Comparison of ENCODE assay signal across 9 mouse cellular contexts in genomic region chr8:77629858-77630537, GRCm38 (mm10). TPM values are rescaled to one million over a fixed set of nuclear protein-coding genes. Genes with fewer than 3 reads are reported as not detected.
A peak's percentile ranks its signal among the peaks of the same experiment; 100 is the strongest.
DNase-seq lines count a peak whose midpoint lies in the region; ATAC-seq and TF ChIP-seq lines count a peak whose summit lies in the region.
"Had no signal": no experiment of that assay in that cellular context is flagged by ENCODE, and none has a peak within 500 bp of the region (broad histone marks: within the 10 kb centered on the region; RNA-seq: fewer than 3 reads in every experiment).

No protein-coding gene starts in this region.

- H3K9me3 ChIP-seq in hindbrain, embryonic 15.5 days: no peaks in the 10 kb centered on the region
- H3K9me3 ChIP-seq in megakaryocyte, embryonic 14.5 days: no peaks in the 10 kb centered on the region

- H3K27me3 ChIP-seq in cerebellum, adult 2 months (ENCODE audit: control insufficient read depth, insufficient read depth, low read length): no peaks in the 10 kb centered on the region
- no peaks in the 10 kb centered on the region for H3K27me3 ChIP-seq in hindbrain, embryonic 15.5 days
- peaks cover 9% of the 10 kb centered on the region for H3K27me3 ChIP-seq in megakaryocyte, embryonic 14.5 days (replicated peaks)

- TF ChIP-seq POLR2A in cerebellum, adult 2 months (IDR thresholded peaks at IDR 0.05; ENCODE audit: borderline replicate concordance, insufficient read depth, low read length): no peak

- H3K4me1 ChIP-seq in cerebellum, adult 2 months (ENCODE audit: control insufficient read depth, insufficient read depth, low read length): no peaks in the 10 kb centered on the region
- 0 out of 2 replicates have a peak, but pooled peaks cover 4% of the 10 kb centered on the region for H3K4me1 ChIP-seq in hindbrain, embryonic 15.5 days (replicated peaks)
- peaks cover 14% of the 10 kb centered on the region for H3K4me1 ChIP-seq in megakaryocyte, embryonic 14.5 days

- peak; percentile 89 for TF ChIP-seq CTCF in cerebellum, adult 2 months (IDR thresholded peaks at IDR 0.05; ENCODE audit: borderline replicate concordance, insufficient read depth, low read depth, low read length)

- H3K36me3 ChIP-seq in hindbrain, embryonic 15.5 days: no peaks in the 10 kb centered on the region
- no peaks in the 10 kb centered on the region for H3K36me3 ChIP-seq in megakaryocyte, embryonic 14.5 days (replicated peaks; ENCODE audit: low read length)

- no peak overlapping the region for H3K4me3 ChIP-seq in cerebellum, adult 2 months (replicated peaks; ENCODE audit: insufficient read depth, low read depth, low read length)
- H3K4me3 ChIP-seq in hindbrain, embryonic 15.5 days: no peak overlapping the region
- H3K4me3 ChIP-seq in megakaryocyte, embryonic 14.5 days (replicated peaks): peak overlapping the region; percentile 30
- H3K4me3 ChIP-seq: myocyte had no signal

- peak; percentile 54 for DNase-seq in Muller cell, postnatal 12 days (ENCODE audit: inconsistent ontology term)
- DNase-seq in cerebellum, adult 2 months: peak; percentile 45 to 65
- DNase-seq in layer of hippocampus, postnatal 25 days (ENCODE audit: extremely low spot score in 1 of 2, low spot score in 1 of 2): peak; percentile 75 to 93
- DNase-seq in right cerebral cortex, postnatal 10 days (ENCODE audit: low spot score in 2 of 2): peak; percentile 83 to 91
- peak; percentile 47 for DNase-seq in urinary bladder, postnatal 10 days (ENCODE audit: low spot score)

- no peak overlapping the region for H3K9ac ChIP-seq in hindbrain, embryonic 15.5 days

- no peak overlapping the region for H3K27ac ChIP-seq in cerebellum, adult 2 months (ENCODE audit: insufficient read depth, low read length)
- no peak overlapping the region for H3K27ac ChIP-seq in hindbrain, embryonic 15.5 days (replicated peaks)

- H3K4me2 ChIP-seq in hindbrain, embryonic 15.5 days: no peak overlapping the region

- peak; percentile 98 for ATAC-seq in frontal cortex, adult (ENCODE audit: low TSS enrichment)
- peak; percentile 93 for ATAC-seq in hindbrain, embryonic 15.5 days (ENCODE audit: low FRiP score, low read depth)

- WGBS in cerebellum, adult 2 months: 16% methylated on average over 15 of the region's 15 CpGs
- WGBS in hindbrain, embryonic 15.5 days: 18% methylated on average over 15 of the region's 15 CpGs

RNA-seq across cellular contexts. Expression of gene Tmem184c, which starts 19.5 kb away (rescaled TPM):
- polyA plus RNA-seq in cerebellum, adult 2 months (2012; rRNA removed): 79.2 and 80.8 TPM in 2 replicates
- polyA plus RNA-seq in hindbrain, embryonic 15.5 days (2015; fragmentation: Nextera tagmentation; extraction: Ambion mirVana): 65.9 and 67.6 TPM in 2 replicates
- total RNA-seq in layer of hippocampus, postnatal 25 days (2021): 10 to 100 TPM; 62.9 to 68.5 TPM
- polyA plus RNA-seq in megakaryocyte, embryonic 14.5 days (2012; ENCODE audit: insufficient read depth, low replicate concordance): 0.65 TPM in 1 of 2 replicates, not detected in the other

Comparison
In these comparisons a context has a peak if more than half of its experiments do, and no peak if none do; other contexts are left out.
1. RNA of gene Tmem184c, which starts 19.5 kb away (polyA plus RNA-seq): 79.2 to 80.8 TPM in cerebellum, adult 2 months and 65.9 to 67.6 TPM in hindbrain, embryonic 15.5 days; 0.65 TPM in megakaryocyte, embryonic 14.5 days; every median in the first group is over 10 times any median in the second.
2. Peak in every context shown above with its lines, with median percentiles within 50 percentile points of each other: DNase-seq.